Mouse (Mus musculus) layer of hippocampus, adult 9-11 months (tissue): ENCODE data around the gene Map3k10.

Source experiments
- DNase-seq: peaks from one replicate; pipeline ENCODE4 v3.0.0; 2022

Map3k10 gene

DNA sequence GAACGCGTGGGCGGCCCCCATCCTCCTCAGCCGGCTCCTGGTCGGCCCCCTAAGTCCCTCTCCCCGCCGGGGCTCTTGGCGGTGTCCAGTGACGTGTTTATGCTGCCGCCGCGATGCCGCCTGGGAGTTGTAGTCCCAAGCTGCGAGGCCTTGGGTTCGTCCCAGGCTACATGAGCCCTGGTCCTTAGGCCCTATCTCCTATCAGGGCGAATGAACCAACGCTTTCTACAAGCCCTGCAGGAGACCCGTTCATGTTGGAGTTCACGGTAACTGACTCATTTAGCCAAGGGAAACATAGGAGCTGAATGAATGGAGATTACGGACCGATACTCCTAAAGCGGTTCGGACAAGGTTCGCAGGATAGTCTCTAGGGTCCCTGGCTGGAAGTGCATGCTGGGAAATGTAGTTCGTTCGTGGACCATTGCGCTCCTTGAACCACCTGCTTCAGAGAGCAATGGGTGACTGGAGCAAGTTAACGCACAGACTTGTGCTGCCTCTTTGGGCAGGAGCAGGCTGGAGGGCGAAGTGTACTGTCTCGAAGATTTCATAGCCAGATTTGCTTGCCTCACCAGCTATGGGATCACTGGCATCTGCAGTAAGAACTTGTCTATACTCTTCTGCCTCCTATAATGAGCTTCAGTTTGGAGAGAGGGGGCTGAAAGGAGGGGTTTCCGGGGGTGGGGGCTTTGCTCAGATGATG, at the start of gene Map3k10:
Gene Map3k10 (minus strand): TSS at position 77 of the 700 bp plus-strand sequence.
- DNase-seq: peak; percentile 93

DNA sequence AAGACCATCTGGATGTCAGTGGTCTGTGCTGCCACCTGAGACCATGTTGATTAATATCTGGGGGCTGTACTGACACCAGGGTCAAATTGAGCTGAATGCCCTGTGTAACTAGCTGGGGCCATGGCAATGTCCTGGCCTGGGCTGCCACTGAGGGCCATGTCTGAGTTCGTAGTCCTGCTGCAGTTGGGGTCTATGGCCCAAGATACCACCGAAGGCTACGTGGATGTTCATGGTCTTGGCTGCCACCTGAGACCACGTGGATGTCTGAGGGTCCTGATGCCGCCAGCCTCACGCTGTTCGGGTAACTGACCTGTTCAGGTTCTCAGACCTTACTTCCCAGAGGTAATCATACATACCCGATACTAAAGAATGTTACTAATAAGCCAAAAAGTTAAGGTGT, 47.6 kb upstream of the Map3k10 start:
- DNase-seq: no peak

GRCm38 (mm10) chr7:27710402-27710801, 36.0 kb upstream of the Map3k10 start:
- no peak for DNase-seq

- no peak for DNase-seq
Measured at GRCm38 (mm10) chr7:27696711-27697110, 22.3 kb upstream of the Map3k10 start.

DNA sequence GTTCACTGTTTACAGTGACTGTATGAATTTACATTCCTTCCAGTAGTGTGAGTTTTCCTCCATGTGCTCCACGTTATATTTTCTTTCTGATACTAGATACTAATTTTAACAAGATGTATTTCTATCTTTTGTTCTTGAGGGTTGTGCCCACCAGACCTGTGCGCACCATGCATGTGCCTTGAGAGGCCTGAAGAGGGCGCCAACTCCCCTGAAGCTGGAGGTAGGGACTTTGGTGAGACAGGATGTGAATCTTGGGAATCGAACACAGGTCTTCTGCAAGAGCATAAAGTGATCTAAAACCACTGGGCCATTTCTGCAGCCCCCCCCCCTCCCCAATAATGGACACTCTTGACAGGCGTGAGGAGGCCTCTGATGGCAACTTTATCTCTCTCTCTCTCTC, 16.7 kb upstream of the Map3k10 start:
- no peak for DNase-seq

- DNase-seq: peak; percentile 99
Measured at GRCm38 (mm10) chr7:27688815-27689612, 14.6 kb upstream of the Map3k10 start, which contains the start of gene Zfp607b. Gene Zfp607b, plus strand, starts transcription at chr7:27689340.

- DNase-seq: no peak
Measured at GRCm38 (mm10) chr7:27688246-27688788, 13.9 kb upstream of the Map3k10 start.

DNA sequence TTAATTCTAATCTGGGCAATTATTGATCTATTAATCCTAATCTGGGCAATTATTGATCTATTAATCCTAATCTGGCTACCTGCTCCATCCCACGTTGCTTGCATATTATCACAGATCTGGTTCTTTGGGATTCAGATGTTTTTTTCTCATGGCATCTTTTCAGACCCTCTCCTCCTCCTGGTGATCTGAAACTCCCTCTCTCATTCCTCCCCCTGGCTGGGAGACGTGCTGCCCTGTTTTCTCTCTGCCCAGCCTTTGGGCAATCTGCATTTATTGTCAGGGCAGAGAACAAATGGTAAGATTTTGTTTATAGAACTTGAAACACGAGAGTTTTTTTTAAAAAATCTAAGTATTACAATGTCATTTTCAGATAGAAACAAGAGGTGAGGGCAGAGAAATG, 13.4 kb upstream of the Map3k10 start:
- DNase-seq: no peak

DNA sequence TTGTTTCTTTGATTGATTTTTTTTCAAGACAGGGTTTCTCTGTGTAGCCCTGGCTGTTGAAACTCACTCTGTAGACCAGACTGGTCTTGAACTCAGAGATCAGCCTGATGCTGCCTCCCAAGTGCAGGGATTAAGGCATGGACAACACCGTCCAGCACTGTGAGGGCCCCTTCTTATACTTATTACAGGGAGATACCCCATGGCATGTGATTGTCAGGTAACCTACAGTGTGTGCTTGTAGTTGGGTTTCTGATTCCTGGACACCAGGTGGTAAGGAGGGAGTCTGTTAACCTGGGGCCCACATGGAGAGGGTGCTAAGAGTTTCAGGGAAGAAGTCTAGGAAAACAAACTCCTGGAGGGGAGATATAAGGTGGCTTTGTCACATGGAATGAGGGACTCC, 12.6 kb upstream of the Map3k10 start:
- no peak for DNase-seq

DNA sequence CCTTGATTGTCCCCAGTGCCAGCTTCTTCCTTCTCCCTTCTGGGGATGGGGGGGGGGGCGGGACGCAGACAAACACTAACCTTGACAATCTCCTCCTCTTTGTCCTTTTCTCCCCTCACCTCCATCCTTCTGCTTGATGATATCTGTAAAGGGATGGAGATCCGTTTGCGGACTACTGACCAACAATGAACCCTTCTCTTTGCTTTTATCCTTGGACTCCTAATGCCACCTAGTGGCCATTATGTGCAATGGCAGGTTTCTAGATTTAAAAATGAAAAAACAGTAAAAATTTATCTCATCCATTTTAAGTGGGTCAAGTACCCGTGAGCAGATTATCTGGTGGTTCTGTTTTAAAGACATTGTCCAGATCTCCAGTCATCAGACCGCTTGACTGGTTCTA, 11.3 kb upstream of the Map3k10 start:
- DNase-seq: no peak

GRCm38 (mm10) chr7:27685220-27685619, 10.8 kb upstream of the Map3k10 start:
- DNase-seq: no peak

DNA sequence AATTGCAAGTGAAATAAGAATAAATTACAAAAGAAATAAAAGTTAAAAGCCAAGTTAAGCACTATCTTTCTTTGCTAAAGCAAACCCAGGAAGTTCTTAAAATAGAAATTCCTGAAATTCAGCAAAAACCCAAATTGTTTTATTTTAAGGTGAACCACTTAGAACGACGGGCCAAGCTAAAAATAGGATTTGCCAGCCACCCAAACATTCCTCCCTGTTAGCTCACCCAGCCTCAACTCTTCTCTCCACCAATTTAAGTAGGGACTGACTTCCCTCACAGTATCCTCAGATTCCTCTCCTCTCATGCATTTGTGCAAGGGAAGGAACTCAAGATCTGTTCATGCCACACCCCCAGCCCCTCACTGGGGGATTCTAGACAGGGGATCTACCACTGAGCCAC, 8.8 kb upstream of the Map3k10 start:
- DNase-seq: no peak

GRCm38 (mm10) chr7:27675222-27675612, 819 bp upstream of the Map3k10 start:
- DNase-seq: no peak

- DNase-seq: no peak
Measured at GRCm38 (mm10) chr7:27674195-27674521, 240 bp downstream of the Map3k10 start.

- DNase-seq: no peak
Measured at GRCm38 (mm10) chr7:27673575-27674131, 745 bp downstream of the Map3k10 start.

- no peak for DNase-seq
Measured at GRCm38 (mm10) chr7:27673064-27673574, 1.3 kb downstream of the Map3k10 start.

DNA sequence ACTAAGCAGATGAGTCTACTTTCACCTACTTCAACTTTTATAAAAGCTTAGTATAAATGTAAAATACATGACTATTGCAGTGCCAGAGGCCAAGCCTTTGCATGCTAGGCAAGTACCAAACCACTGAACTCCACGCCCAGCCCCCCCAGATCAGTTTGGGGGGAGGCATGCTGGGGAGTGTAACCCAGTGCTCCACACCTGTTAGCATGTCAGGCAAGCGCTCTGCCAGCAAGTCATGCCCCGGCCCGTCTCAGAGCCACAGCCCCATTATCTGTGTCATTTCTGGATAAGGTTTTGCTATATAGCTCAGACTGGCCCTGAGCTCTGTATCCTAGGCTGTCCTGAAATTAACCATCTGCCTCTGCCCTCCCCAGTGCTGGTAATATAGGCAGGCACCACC, 12.4 kb downstream of the Map3k10 start:
- DNase-seq: no peak

- no peak for DNase-seq
Measured at GRCm38 (mm10) chr7:27658712-27659663, 15.4 kb downstream of the Map3k10 start.

- DNase-seq: no peak
Measured at GRCm38 (mm10) chr7:27657824-27658395, 16.5 kb downstream of the Map3k10 start.

DNA sequence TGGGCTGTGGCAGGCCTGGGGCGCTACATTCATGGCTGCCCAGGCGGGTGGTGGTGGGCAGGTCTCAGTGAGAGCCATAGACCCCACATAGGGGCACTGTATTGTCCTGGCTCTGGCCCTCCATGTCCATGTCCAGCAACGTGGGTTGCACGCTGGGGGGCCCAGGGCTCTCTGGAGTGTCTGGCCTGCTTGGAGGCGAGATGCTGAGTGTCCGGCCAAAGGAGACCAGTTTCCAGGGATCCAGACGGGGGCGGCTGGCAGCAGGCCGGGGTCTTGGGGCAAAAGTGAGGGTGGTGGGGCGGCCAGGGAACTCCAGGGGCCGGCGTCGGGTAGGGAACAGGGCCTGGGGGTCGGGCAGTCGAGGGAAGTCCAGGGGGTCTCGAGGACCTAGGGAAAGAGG, 17.8 kb downstream of the Map3k10 start:
- DNase-seq: no peak

DNA sequence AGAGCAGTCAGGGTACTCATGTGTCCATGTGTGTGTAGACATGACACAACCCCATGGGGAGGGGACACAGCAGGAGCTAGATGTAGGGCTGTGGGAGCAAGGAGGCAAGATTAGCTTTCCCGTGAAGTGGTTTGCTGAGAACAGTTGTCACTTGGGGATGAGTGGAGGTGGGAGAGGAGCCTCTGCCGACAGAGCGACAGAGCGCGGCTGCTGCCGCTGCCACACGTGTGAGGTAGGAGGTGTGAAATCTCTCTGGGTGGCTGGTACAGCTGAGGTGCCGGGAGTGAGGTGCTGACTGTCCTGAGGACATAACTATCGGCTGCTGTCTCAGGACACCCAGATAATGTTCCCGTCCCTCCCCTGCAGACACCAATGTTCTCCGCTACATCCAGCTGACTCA, 18.9 kb downstream of the Map3k10 start:
- no peak for DNase-seq
